Mouse (Mus musculus) MEL (cell line): ENCODE results near the gene Gm48551.

Experiments
- CHD2 ChIP-seq: IDR thresholded peaks from 2 replicates; pipeline ENCODE4 v1.6.1; 2011; ENCODE audit warnings: low read length, improper control_type of control experiment
- EP300 ChIP-seq, 2 experiments: IDR thresholded peaks; 2 replicates each; pipeline ENCODE4 v1.6.1; 2011; ENCODE audit warnings: improper control_type of control experiment in 2 of 2, low read length in 2 of 2, low read depth in 1 of 2, mild to moderate bottlenecking in 1 of 2
- ETS1 ChIP-seq: IDR thresholded peaks from 2 replicates; pipeline ENCODE4 v1.6.1; 2012; ENCODE audit warnings: low read depth, mild to moderate bottlenecking, inconsistent platforms, low read length, improper control_type of control experiment, moderate library complexity
- HCFC1 ChIP-seq: IDR thresholded peaks from 2 replicates; pipeline ENCODE4 v1.6.1; 2012; ENCODE audit warnings: low read depth, mild to moderate bottlenecking, inconsistent platforms, low read length, improper control_type of control experiment, moderate library complexity
- JUND ChIP-seq: IDR thresholded peaks from 2 replicates; pipeline ENCODE4 v1.6.1; 2011; ENCODE audit warnings: low read depth, mild to moderate bottlenecking, improper control_type of control experiment, low read length
- MAFK ChIP-seq: IDR thresholded peaks from 2 replicates; pipeline ENCODE4 v1.6.1; 2011; ENCODE audit warnings: low read depth, mild to moderate bottlenecking, low read length, improper control_type of control experiment, borderline replicate concordance
- MXI1 ChIP-seq: IDR thresholded peaks from 2 replicates; pipeline ENCODE4 v1.6.1; 2011; ENCODE audit warnings: mild to moderate bottlenecking, low read depth, low read length, improper control_type of control experiment
- POLR2A ChIP-seq, 2 experiments: IDR thresholded peaks; 2 replicates each; pipeline ENCODE4 v1.6.1; 2011 to 2012; ENCODE audit warnings: low read length in 2 of 2, mild to moderate bottlenecking in 2 of 2, control low read depth in 1 of 2, improper control_type of control experiment in 1 of 2, low read depth in 1 of 2, moderate library complexity in 1 of 2; ENCODE audit not compliant: control insufficient read depth in 1 of 2, insufficient read depth in 1 of 2, poor library complexity in 1 of 2
- UBTF ChIP-seq: IDR thresholded peaks from 2 replicates; pipeline ENCODE4 v1.6.1; 2012; ENCODE audit warnings: low read depth, mild to moderate bottlenecking, inconsistent platforms, low read length, improper control_type of control experiment, moderate library complexity, borderline replicate concordance; ENCODE audit not compliant: insufficient read depth
- ZKSCAN1 ChIP-seq: IDR thresholded peaks from 2 replicates; pipeline ENCODE4 v1.6.1; 2012; ENCODE audit warnings: low read depth, mild to moderate bottlenecking, inconsistent platforms, low read length, improper control_type of control experiment, moderate library complexity
- ZNF384 ChIP-seq: IDR thresholded peaks from 2 replicates; pipeline ENCODE4 v1.6.1; 2012; ENCODE audit warnings: low read depth, mild to moderate bottlenecking, inconsistent platforms, low read length, improper control_type of control experiment

DNA sequence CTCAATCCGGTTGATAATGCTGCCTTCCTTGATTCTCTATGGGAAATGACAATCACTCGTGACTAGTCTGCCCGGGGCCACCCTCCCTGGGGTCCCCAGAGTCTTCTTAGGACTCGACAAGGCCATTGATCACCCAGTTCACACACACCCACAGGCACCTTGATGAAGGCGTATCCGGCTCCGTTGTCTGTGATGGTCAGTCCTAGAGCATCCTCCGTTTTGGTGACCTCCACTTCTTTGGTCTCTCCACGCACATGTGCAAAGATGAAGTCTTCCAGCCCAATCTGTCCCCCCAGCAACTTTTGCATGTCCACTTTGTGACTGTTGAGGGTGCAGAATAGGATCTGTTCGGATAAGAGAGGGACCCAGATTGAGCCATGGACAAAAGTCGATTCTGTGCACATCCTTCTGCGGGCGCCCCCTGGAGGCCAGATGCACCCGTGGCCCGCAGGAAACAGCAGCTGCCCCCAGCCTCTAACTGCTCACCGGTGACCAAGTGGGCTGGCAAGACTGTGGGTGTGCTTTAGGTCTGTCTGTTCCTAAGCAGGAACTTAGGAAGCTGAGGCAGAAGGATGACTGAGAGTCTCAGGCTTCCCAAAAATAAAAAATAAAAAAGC, 42.8 kb upstream of the Gm48551 start:
- TF ChIP-seq MAFK: no peak
- TF ChIP-seq EP300 (IDR thresholded peaks at IDR 0.05; ENCODE audit: low read depth in 1 of 2, low read length in 2 of 2): no peak
- TF ChIP-seq ZKSCAN1: no peak
- no peak for TF ChIP-seq POLR2A (IDR thresholded peaks at IDR 0.05; ENCODE audit: control insufficient read depth in 1 of 2, insufficient read depth in 1 of 2, low read depth in 1 of 2, low read length in 2 of 2, poor library complexity in 1 of 2)
- TF ChIP-seq ETS1: no peak
- no peak for TF ChIP-seq HCFC1
- no peak for TF ChIP-seq UBTF
- no peak for TF ChIP-seq ZNF384
- TF ChIP-seq JUND: no peak
- no peak for TF ChIP-seq CHD2
- TF ChIP-seq MXI1: no peak
